8 mouse cellular contexts compared by ENCODE assay signal in genomic region chr13:90922751-90923612, GRCm38 (mm10). TPM values are rescaled to one million over a fixed set of nuclear protein-coding genes. Genes with fewer than 3 reads are reported as not detected.
DNase-seq lines count a peak whose midpoint lies in the region; ATAC-seq and TF ChIP-seq lines count a peak whose summit lies in the region.

TSS of gene Rps23 (plus strand) at chr13:90922958.

- H3K27ac ChIP-seq in bone marrow, adult 2 months (ENCODE audit: control insufficient read depth, insufficient read depth, low read depth, low read length, poor library complexity), result peak within 1 kb of the TSS; percentile 90
- H3K27ac ChIP-seq in embryonic facial prominence, embryonic 15.5 days (replicated peaks), result peak within 1 kb of the TSS; percentile 88
- H3K27ac ChIP-seq in limb, embryonic 14.5 days (replicated peaks; ENCODE audit: low read depth, low read length), result peak within 1 kb of the TSS; percentile 79
- peak within 1 kb of the TSS; percentile 48 for H3K27ac ChIP-seq in midbrain, postnatal 0 days (ENCODE audit: low read depth, low read length)

- peak; percentile 98 for ATAC-seq in embryonic facial prominence, embryonic 15.5 days (ENCODE audit: insufficient number of reproducible peaks, low FRiP score, low TSS enrichment, low read depth)
- ATAC-seq in limb, embryonic 14.5 days (ENCODE audit: low FRiP score, low read depth), result peak; percentile 98
- peak; percentile 98 for ATAC-seq in midbrain, postnatal 0 days (ENCODE audit: low FRiP score)

- H3K4me1 ChIP-seq in bone marrow, adult 2 months (ENCODE audit: control insufficient read depth, insufficient read depth, low read length), result no peaks in the 10 kb centered on the region; the same call in 1 of the 2 replicates
- H3K4me1 ChIP-seq in embryonic facial prominence, embryonic 15.5 days, result peaks cover 4% of the 10 kb centered on the region
- H3K4me1 ChIP-seq in limb, embryonic 14.5 days (ENCODE audit: control insufficient read depth, insufficient read depth, low read length), result no peaks in the 10 kb centered on the region
- no peaks in the 10 kb centered on the region for H3K4me1 ChIP-seq in midbrain, postnatal 0 days (ENCODE audit: insufficient read depth, low read length)

- H3K4me2 ChIP-seq in embryonic facial prominence, embryonic 15.5 days (replicated peaks), result peak within 1 kb of the TSS; percentile 56
- H3K4me2 ChIP-seq in limb, embryonic 14.5 days (replicated peaks; ENCODE audit: low read depth, low read length, severe bottlenecking), result peak within 1 kb of the TSS; percentile 76
- H3K4me2 ChIP-seq in midbrain, postnatal 0 days (ENCODE audit: low read depth, low read length, poor library complexity, severe bottlenecking), result peak within 1 kb of the TSS; percentile 60

- H3K27me3 ChIP-seq in embryonic facial prominence, embryonic 15.5 days, result no peaks in the 10 kb centered on the region
- no peaks in the 10 kb centered on the region for H3K27me3 ChIP-seq in limb, embryonic 14.5 days (ENCODE audit: control insufficient read depth, insufficient read depth, low read length)
- H3K27me3 ChIP-seq in midbrain, postnatal 0 days (ENCODE audit: insufficient read depth, low read length), result no peaks in the 10 kb centered on the region

- no peak for TF ChIP-seq CTCF in bone marrow, adult 2 months (IDR thresholded peaks at IDR 0.05; ENCODE audit: control insufficient read depth, insufficient read depth, low read length)
- no peak for TF ChIP-seq CTCF in midbrain, postnatal 0 days (IDR thresholded peaks at IDR 0.05)

- under 1% methylated on average over 57 of the region's 57 CpGs for WGBS in bone marrow, adult 2 months
- under 1% methylated on average over 57 of the region's 57 CpGs for WGBS in embryonic facial prominence, embryonic 15.5 days
- WGBS in limb, embryonic 14.5 days, result under 1% methylated on average over 57 of the region's 57 CpGs
- under 1% methylated on average over 57 of the region's 57 CpGs for WGBS in midbrain, postnatal 0 days

- peak within 1 kb of the TSS; percentile 90 for H3K9ac ChIP-seq in embryonic facial prominence, embryonic 15.5 days
- H3K9ac ChIP-seq in limb, embryonic 14.5 days (ENCODE audit: low read depth, low read length, severe bottlenecking), result peak within 1 kb of the TSS; percentile 97
- H3K9ac ChIP-seq in midbrain, postnatal 0 days (replicated peaks; ENCODE audit: low read length, poor library complexity, severe bottlenecking), result peak within 1 kb of the TSS; percentile 68

- TF ChIP-seq POLR2A in bone marrow, adult 2 months (IDR thresholded peaks at IDR 0.05; ENCODE audit: borderline replicate concordance, control insufficient read depth, low read depth, low read length), result peak; percentile 84; the same call in 1 of the 2 replicates
- peak; percentile 90; the same call in 1 of the 2 replicates for TF ChIP-seq POLR2A in limb, embryonic 14.5 days (IDR thresholded peaks at IDR 0.05; ENCODE audit: borderline replicate concordance, extremely low read depth, insufficient read depth, insufficient read length)

- peak; percentile 95 for DNase-seq in 416B (ENCODE audit: low read depth)
- peak; percentile 91 for DNase-seq in heart, adult 8-10 months (ENCODE audit: low spot score)
- peak; percentile 92 for DNase-seq in kidney, adult 9 months
- peak; percentile 97 for DNase-seq in limb, embryonic 14.5 days (ENCODE audit: low spot score)
- DNase-seq in midbrain, postnatal 0 days (ENCODE audit: low spot score), result peak; percentile 96
- peak; percentile 83 to 87 for DNase-seq in spleen, postnatal 14 days (ENCODE audit: low spot score in 2 of 2)

- no peaks in the 10 kb centered on the region for H3K9me3 ChIP-seq in embryonic facial prominence, embryonic 15.5 days (replicated peaks)
- H3K9me3 ChIP-seq in limb, embryonic 14.5 days (ENCODE audit: control insufficient read depth, low read length), result no peaks in the 10 kb centered on the region
- no peaks in the 10 kb centered on the region for H3K9me3 ChIP-seq in midbrain, postnatal 0 days (ENCODE audit: low read length)

- peak within 1 kb of the TSS; percentile 99 for H3K4me3 ChIP-seq in bone marrow, adult 2 months (replicated peaks; ENCODE audit: control insufficient read depth, low read depth, low read length)
- H3K4me3 ChIP-seq in embryonic facial prominence, embryonic 15.5 days (replicated peaks), result peak within 1 kb of the TSS; percentile 91
- peak within 1 kb of the TSS; percentile 91 for H3K4me3 ChIP-seq in limb, embryonic 14.5 days (replicated peaks; ENCODE audit: low read length)
- H3K4me3 ChIP-seq in midbrain, postnatal 0 days (ENCODE audit: low read depth, low read length), result peak within 1 kb of the TSS; percentile 51

- peaks cover 30% of the 10 kb centered on the region for H3K36me3 ChIP-seq in embryonic facial prominence, embryonic 15.5 days
- peaks cover 32% of the 10 kb centered on the region for H3K36me3 ChIP-seq in limb, embryonic 14.5 days (ENCODE audit: control insufficient read depth, insufficient read depth, low read length)
- peaks cover 11% of the 10 kb centered on the region; the same call in 1 of the 2 replicates for H3K36me3 ChIP-seq in midbrain, postnatal 0 days (ENCODE audit: insufficient read depth, low read length)

RNA-seq across cellular contexts. Expression of gene Rps23, which starts in this region (rescaled TPM):
- polyA plus RNA-seq in bone marrow, adult 2 months (2011; ENCODE audit: insufficient read depth, insufficient read length, low replicate concordance, missing spikeins), result 106 and 269 TPM in 2 replicates
- 214 and 217 TPM in 2 replicates for polyA plus RNA-seq in embryonic facial prominence, embryonic 15.5 days (2015; fragmentation: Nextera tagmentation; extraction: Ambion mirVana)
- 100 to 1,000 TPM; 128 to 200 (median 165) TPM for total RNA-seq in heart, adult 8-10 months (2022)
- 1,014 and 1,530 TPM in 2 replicates for polyA plus RNA-seq in limb, embryonic 14.5 days (2012; rRNA removed)
- 292 and 334 TPM in 2 replicates for polyA plus RNA-seq in limb, embryonic 14.5 days (2014; fragmentation: Nextera tagmentation; extraction: Ambion mirVana)
- 183 and 260 TPM in 2 replicates for total RNA-seq in midbrain, postnatal 0 days (2014; rRNA removed)
- polyA plus RNA-seq in midbrain, postnatal 0 days (2015; fragmentation: Nextera tagmentation; extraction: Ambion mirVana), result 111 and 140 TPM in 2 replicates

Comparison
In these comparisons a context has a peak if more than half of its experiments do, and no peak if none do; other contexts are left out.
1. Peak in every context shown above with its lines: DNase-seq, ATAC-seq, H3K4me3 ChIP-seq and H3K27ac ChIP-seq.